Comparison of ENCODE assay signal across 24 mouse cellular contexts in genomic region chr3:82770512-82771270, GRCm38 (mm10).
DNase-seq lines count a peak whose midpoint lies in the region; ATAC-seq and TF ChIP-seq lines count a peak whose summit lies in the region.
"Had no signal": no experiment of that assay in that cellular context is flagged by ENCODE, and none has a peak within 500 bp of the region (broad histone marks: within the 10 kb centered on the region; RNA-seq: fewer than 3 reads in every experiment).

No protein-coding gene starts in this region.

- ATAC-seq in common myeloid progenitor, adult 5-6 weeks (replicated peaks; ENCODE audit: low read depth, poor library complexity, severe bottlenecking), result peak; percentile 95
- ATAC-seq in kidney, embryonic 16.5 days (ENCODE audit: low FRiP score, low TSS enrichment), result no peak
- ATAC-seq: activated CD4-positive, CD25-positive, alpha-beta regulatory T cell, adult 4 months; CD4-positive, CD25-positive, alpha-beta regulatory T cell, adult 4 months; forebrain, embryonic 13.5 days; forebrain, embryonic 15.5 days; forebrain, postnatal 0 days; Patski had no signal

- no peaks in the 10 kb centered on the region for H3K9me3 ChIP-seq in CH12.LX (replicated peaks; ENCODE audit: low read length)
- no peaks in the 10 kb centered on the region for H3K9me3 ChIP-seq in kidney, embryonic 16.5 days (ENCODE audit: low read length)
- H3K9me3 ChIP-seq: embryonic facial prominence, embryonic 10.5 days; embryonic facial prominence, embryonic 12.5 days; forebrain, embryonic 13.5 days; forebrain, embryonic 15.5 days; G1E had no signal

- in situ Hi-C loops in CH12.LX (cut with MboI; ENCODE audit: low pct_ligation_motif_present, low pct_unique_long_range_greater_than_20kb, low sequenced_read_pairs), result no loop called here

- no peak overlapping the region for H3K9ac ChIP-seq in CH12.LX (ENCODE audit: insufficient read depth, low read depth)
- no peak overlapping the region for H3K9ac ChIP-seq in kidney, embryonic 16.5 days (replicated peaks; ENCODE audit: low read length)
- H3K9ac ChIP-seq: embryonic facial prominence, embryonic 12.5 days; forebrain, embryonic 13.5 days; forebrain, embryonic 15.5 days; forebrain, postnatal 0 days had no signal

- no peak overlapping the region for H3K4me2 ChIP-seq in CH12.LX (ENCODE audit: insufficient read depth, low read depth, poor library complexity, severe bottlenecking)
- H3K4me2 ChIP-seq in kidney, embryonic 16.5 days (replicated peaks; ENCODE audit: low read depth, low read length), result no peak overlapping the region
- H3K4me2 ChIP-seq: embryonic facial prominence, embryonic 12.5 days; forebrain, embryonic 13.5 days; forebrain, embryonic 15.5 days had no signal

- H3K27ac ChIP-seq in CH12.LX (ENCODE audit: insufficient read depth, low read depth), result no peak overlapping the region
- no peak overlapping the region for H3K27ac ChIP-seq in kidney, embryonic 16.5 days (ENCODE audit: low read length)
- H3K27ac ChIP-seq: embryonic facial prominence, embryonic 10.5 days; embryonic facial prominence, embryonic 12.5 days; forebrain, embryonic 13.5 days; forebrain, embryonic 15.5 days had no signal

- 87% methylated on average over 8 of the region's 8 CpGs for WGBS in kidney, embryonic 16.5 days

- TF ChIP-seq RAD21 in CH12.LX (IDR thresholded peaks at IDR 0.05; ENCODE audit: low read depth, low read length), result no peak

- TF ChIP-seq EP300 in CH12.LX (IDR thresholded peaks at IDR 0.05; ENCODE audit: low read length), result no peak

- H3K79me2 ChIP-seq in CH12.LX (replicated peaks; ENCODE audit: control insufficient read depth, extremely low read depth, insufficient read depth, poor library complexity, severe bottlenecking), result no peaks in the 10 kb centered on the region

- TF ChIP-seq POLR2A in CH12.LX (IDR thresholded peaks at IDR 0.05; ENCODE audit: low read depth, low read length), result no peak

- no peaks in the 10 kb centered on the region for H3K27me3 ChIP-seq in CH12.LX (replicated peaks)
- no peaks in the 10 kb centered on the region for H3K27me3 ChIP-seq in kidney, embryonic 16.5 days (ENCODE audit: insufficient read depth, low read length)
- H3K27me3 ChIP-seq: embryonic facial prominence, embryonic 12.5 days; forebrain, embryonic 13.5 days; forebrain, embryonic 15.5 days had no signal

- TF ChIP-seq CTCF in CH12.LX (conservative IDR thresholded peaks at IDR 0.05 in 1 of 2, IDR thresholded peaks at IDR 0.05 in 1 of 2; ENCODE audit: low read depth in 2 of 2, low read length in 2 of 2), result no peak

- dilution Hi-C loops in CH12.LX (cut with MboI; ENCODE audit: extremely low pct_ligation_motif_present, extremely low pct_unique_long_range_greater_than_20kb, low sequenced_read_pairs), result no loop called here

- DNase-seq in 416B (ENCODE audit: low read depth), result peak; percentile 68
- DNase-seq in CH12.LX (ENCODE audit: extremely low read depth), result no peak
- DNase-seq in testis, postnatal 10 days (ENCODE audit: low spot score), result no peak
- DNase-seq in cerebellum, postnatal 14 days, result no peak
- DNase-seq: adrenal gland, adult 8-10 months; adrenal gland, postnatal 14 days; adrenal gland, postnatal 36 days; B cell, adult 2 months; cerebellum, adult 11-12 months; cerebellum, adult 2 months; cerebellum, adult 9-10 months; cerebellum, postnatal 10 days; cerebellum, postnatal 36 days; forebrain, postnatal 0 days had no signal

- no peak overlapping the region for H3K4me3 ChIP-seq in CH12.LX (replicated peaks in 1 of 3; ENCODE audit: low read depth in 2 of 3, low read length in 2 of 3, poor library complexity in 1 of 3)
- H3K4me3 ChIP-seq in kidney, embryonic 16.5 days (ENCODE audit: low read length), result no peak overlapping the region
- H3K4me3 ChIP-seq: embryonic facial prominence, embryonic 10.5 days; embryonic facial prominence, embryonic 12.5 days; forebrain, embryonic 13.5 days; forebrain, embryonic 15.5 days had no signal

- no peaks in the 10 kb centered on the region for H3K4me1 ChIP-seq in CH12.LX (ENCODE audit: control insufficient read depth in 1 of 2, insufficient read depth in 2 of 2)
- H3K4me1 ChIP-seq in kidney, embryonic 16.5 days (ENCODE audit: insufficient read depth, low read length), result no peaks in the 10 kb centered on the region
- H3K4me1 ChIP-seq: embryonic facial prominence, embryonic 12.5 days; forebrain, embryonic 13.5 days; forebrain, embryonic 15.5 days had no signal

- H3K36me3 ChIP-seq in CH12.LX (replicated peaks in 1 of 2; ENCODE audit: control insufficient read depth in 1 of 2, insufficient read depth in 1 of 2, low read length in 1 of 2), result no peaks in the 10 kb centered on the region
- H3K36me3 ChIP-seq in kidney, embryonic 16.5 days (ENCODE audit: insufficient read depth, low read length), result no peaks in the 10 kb centered on the region
- H3K36me3 ChIP-seq: embryonic facial prominence, embryonic 10.5 days; embryonic facial prominence, embryonic 12.5 days; forebrain, embryonic 15.5 days; G1E had no signal

TF ChIP-seq in CH12.LX, 34 proteins besides CTCF, POLR2A, EP300 and RAD21:
- TF ChIP-seq JUN (IDR thresholded peaks at IDR 0.05; ENCODE audit: insufficient read depth, low read depth, low read length) (no peak), MAFK (IDR thresholded peaks at IDR 0.05; ENCODE audit: insufficient replicate concordance, low read length) (0 out of 2 replicates have a peak, but pooled peaks have one; percentile 57)
